Mouse (Mus musculus) retina, postnatal 1 day (tissue): Measurements from ENCODE around the gene Reg3a.
"Not testable (repeated sequence)": the region's sequence is repeated elsewhere in the genome, so short reads cannot be mapped to it uniquely, and the experiment has no call there.

Source experiments
- DNase-seq: peaks from one replicate; pipeline ENCODE4 v3.0.0-alpha.2; 2012

Gene Reg3a

GRCm38 (mm10) chr6:78380409-78380808 lies at the start of gene Reg3a:
TSS of gene Reg3a (plus strand) at chr6:78380709.
- DNase-seq: no peak

- peak; percentile 48 for DNase-seq
These were observed 48.5 kb upstream of the Reg3a start for GRCm38 (mm10) chr6:78331919-78332569.

- DNase-seq: no peak
These were observed 40.2 kb upstream of the Reg3a start for GRCm38 (mm10) chr6:78340296-78340695.

GRCm38 (mm10) chr6:78341689-78342088 lies 38.8 kb upstream of the Reg3a start:
- DNase-seq: no peak

- no peak for DNase-seq
These were observed 18.4 kb upstream of the Reg3a start for GRCm38 (mm10) chr6:78361971-78362563.

- no peak for DNase-seq
These were observed 10.2 kb upstream of the Reg3a start, which contains the start of gene Reg3b for GRCm38 (mm10) chr6:78370357-78370756. TSS of gene Reg3b (plus strand) at chr6:78370657.

GRCm38 (mm10) chr6:78378765-78379164 lies 1.7 kb upstream of the Reg3a start, which contains the start of gene Reg3d:
TSS of gene Reg3d (minus strand) at chr6:78378865.
- DNase-seq: no peak

- DNase-seq: no peak
These were observed 5.1 kb downstream of the Reg3a start for GRCm38 (mm10) chr6:78385609-78386008.

GRCm38 (mm10) chr6:78395323-78395722 lies 14.8 kb downstream of the Reg3a start, which contains the start of gene Reg2:
TSS of gene Reg2 (plus strand) at chr6:78395623.
- not testable (repeated sequence) for DNase-seq

- DNase-seq: not testable (repeated sequence)
These were observed 41.9 kb downstream of the Reg3a start, which contains the start of gene Reg1 for GRCm38 (mm10) chr6:78422411-78422810. TSS of gene Reg1 (plus strand) at chr6:78422711.

- DNase-seq: no peak
These were observed 45.0 kb downstream of the Reg3a start for GRCm38 (mm10) chr6:78425497-78425896.
